In genomic region chr5:76565321-76565720, GRCm38 (mm10) we compare ENCODE assay signal across 8 mouse cellular contexts. TPM values are rescaled to one million over a fixed set of nuclear protein-coding genes. Genes with fewer than 3 reads are reported as not detected.
A peak's percentile ranks its signal among the peaks of the same experiment; 100 is the strongest.
DNase-seq lines count a peak whose midpoint lies in the region; ATAC-seq lines count a peak whose summit lies in the region.

No protein-coding gene starts in this region.

- no peaks in the 10 kb centered on the region for H3K27me3 ChIP-seq in kidney, embryonic 14.5 days (ENCODE audit: control insufficient read depth, insufficient read depth, low read length)

- peak; percentile 49 for DNase-seq in kidney, adult 18-20 months
- DNase-seq in MEL-GATA-1-ER (ENCODE audit: extremely low read depth, low read depth): peak; percentile 49
- peak; percentile 74 for DNase-seq in c-Kit-positive CD71-positive TER-119-positive erythroid progenitor cells, embryonic 14.5 days (ENCODE audit: low spot score)
- DNase-seq in heart, postnatal 10 days: peak; percentile 64 to 81
- peak; percentile 69 for DNase-seq in left cerebral cortex, postnatal 4 days
- peak; percentile 58 for DNase-seq in ovary, postnatal 14 days (ENCODE audit: low spot score)
- peak; percentile 79 for DNase-seq in thymus, postnatal 0 days (ENCODE audit: low spot score)

- intact Hi-C loops in heart, postnatal 10 days (cut with DNase I): no loop called here
- intact Hi-C loops in left cerebral cortex, postnatal 4 days (cut with DNase I): no loop called here

- H3K9me3 ChIP-seq in kidney, embryonic 14.5 days (ENCODE audit: control insufficient read depth, low read length): no peaks in the 10 kb centered on the region

- H3K9ac ChIP-seq in kidney, embryonic 14.5 days (ENCODE audit: low read depth, low read length): no peak overlapping the region

- no peak overlapping the region for H3K27ac ChIP-seq in kidney, embryonic 14.5 days (ENCODE audit: low read depth, low read length)

- no peak overlapping the region for H3K4me3 ChIP-seq in kidney, embryonic 14.5 days (ENCODE audit: low read length)

- no peaks in the 10 kb centered on the region for H3K4me1 ChIP-seq in kidney, embryonic 14.5 days (ENCODE audit: control insufficient read depth, insufficient read depth, low read length)

- H3K4me2 ChIP-seq in kidney, embryonic 14.5 days (replicated peaks; ENCODE audit: low read depth, low read length): no peak overlapping the region

- H3K36me3 ChIP-seq in kidney, embryonic 14.5 days (ENCODE audit: control insufficient read depth, insufficient read depth, low read length): peaks cover 56% of the 10 kb centered on the region

- WGBS in kidney, embryonic 14.5 days: 35% methylated on average over 3 of the region's 3 CpGs

- no peak for ATAC-seq in kidney, embryonic 14.5 days (ENCODE audit: low FRiP score, low TSS enrichment)

RNA-seq across cellular contexts. Expression of gene Cep135, which starts 23.2 kb away (rescaled TPM):
- polyA plus RNA-seq in kidney, embryonic 14.5 days (2014; fragmentation: Nextera tagmentation; extraction: Ambion mirVana): 6.4 and 10.1 TPM in 2 replicates
- 1 to 10 TPM; 4.5 to 4.9 TPM for total RNA-seq in heart, postnatal 10 days (2021)
- total RNA-seq in left cerebral cortex, postnatal 4 days (2021): 1 to 10 TPM; 8.9 to 10.0 TPM
- polyA plus RNA-seq in thymus, postnatal 0 days (2015; fragmentation: Nextera tagmentation; extraction: Ambion mirVana): 8.0 and 8.8 TPM in 2 replicates

RNA-seq across cellular contexts. Expression of gene Exoc1, which starts 36.2 kb away (rescaled TPM):
- polyA plus RNA-seq in kidney, embryonic 14.5 days (2014; fragmentation: Nextera tagmentation; extraction: Ambion mirVana): 29.3 and 41.3 TPM in 2 replicates
- 10 to 100 TPM; 19.4 to 20.7 TPM for total RNA-seq in heart, postnatal 10 days (2021)
- total RNA-seq in left cerebral cortex, postnatal 4 days (2021): 100 to 1,000 TPM in 1 of 2 experiments, 10 to 100 TPM in 1; 97.5 to 103 TPM
- polyA plus RNA-seq in thymus, postnatal 0 days (2015; fragmentation: Nextera tagmentation; extraction: Ambion mirVana): 21.6 and 28.6 TPM in 2 replicates

Comparison
In these comparisons a context has a peak if more than half of its experiments do, and no peak if none do; other contexts are left out.
1. RNA of gene Exoc1, which starts 36.2 kb away (total RNA-seq): 97.5 to 103 TPM in left cerebral cortex, postnatal 4 days; 19.4 to 20.7 TPM in heart, postnatal 10 days; every median in the first group is over 4 times any median in the second.
2. Peak in every context shown above with its lines, with median percentiles within 50 percentile points of each other: DNase-seq.